Mouse (Mus musculus) c-Kit-positive CD71-positive TER-119-negative erythroid progenitor cells, embryonic 14.5 days (primary cell): ENCODE data around the gene Cemip.
"Not testable (repeated sequence)": the region's sequence is repeated elsewhere in the genome, so short reads cannot be mapped to it uniquely, and the experiment has no call there.

Experiments used
- DNase-seq: peaks from one replicate; pipeline ENCODE4 v3.0.0-alpha.2; 2013; ENCODE audit warnings: low read depth

Cemip gene

GRCm38 (mm10) chr7:84086039-84086829, at the start of gene Cemip:
Gene Cemip (minus strand): TSS chr7:84086502.
- DNase-seq: no peak

- DNase-seq: no peak
These were observed 46.4 kb upstream of the Cemip start for GRCm38 (mm10) chr7:84132704-84133103.

DNA sequence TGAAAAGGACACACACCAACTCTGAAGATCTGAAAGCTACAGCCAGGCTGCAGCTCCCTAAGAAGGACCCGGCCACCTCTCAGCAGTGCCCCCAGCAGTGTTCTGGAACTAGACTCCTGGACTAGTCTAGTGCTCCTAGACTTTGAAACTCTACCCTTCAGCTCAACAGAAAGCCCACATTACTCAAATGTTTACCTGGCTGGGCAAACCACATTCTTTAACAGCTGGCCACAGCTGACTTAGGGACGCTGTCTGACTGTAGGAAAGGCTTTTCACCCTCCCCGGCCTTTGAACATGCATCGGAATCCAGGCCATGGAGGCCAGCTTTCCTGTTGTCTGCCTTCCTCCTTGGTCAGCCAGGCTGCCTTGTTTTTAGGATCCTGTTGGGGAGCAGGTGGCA, 45.4 kb upstream of the Cemip start:
- no peak for DNase-seq

- no peak for DNase-seq
These were observed 42.4 kb upstream of the Cemip start for GRCm38 (mm10) chr7:84128661-84129060.

DNA sequence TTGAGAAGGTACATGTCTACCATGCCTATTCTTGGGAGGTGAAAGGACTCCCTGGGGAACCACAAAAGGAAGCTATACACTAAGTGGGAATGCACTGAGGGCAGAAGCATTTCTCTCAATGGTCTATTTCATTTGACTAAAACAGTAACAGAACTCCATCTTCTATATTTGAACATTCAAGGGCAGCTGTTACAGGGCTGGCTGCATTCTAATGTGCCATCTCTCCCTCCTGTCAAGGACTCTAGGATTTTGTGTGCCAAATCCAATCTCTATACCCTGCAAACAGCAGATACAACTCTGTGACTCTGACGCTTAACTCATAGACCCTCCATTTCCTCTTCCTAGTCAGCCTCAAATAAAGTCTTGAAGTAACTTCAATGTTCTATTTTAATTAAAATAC, 39.4 kb upstream of the Cemip start:
- DNase-seq: no peak

GRCm38 (mm10) chr7:84123651-84124050, 37.3 kb upstream of the Cemip start:
- not testable (repeated sequence) for DNase-seq

- DNase-seq: no peak
These were observed 35.5 kb upstream of the Cemip start for GRCm38 (mm10) chr7:84121778-84122177.

GRCm38 (mm10) chr7:84120142-84120760, 33.9 kb upstream of the Cemip start:
- DNase-seq: no peak

GRCm38 (mm10) chr7:84119216-84120105, 33.2 kb upstream of the Cemip start:
- DNase-seq: no peak

DNA sequence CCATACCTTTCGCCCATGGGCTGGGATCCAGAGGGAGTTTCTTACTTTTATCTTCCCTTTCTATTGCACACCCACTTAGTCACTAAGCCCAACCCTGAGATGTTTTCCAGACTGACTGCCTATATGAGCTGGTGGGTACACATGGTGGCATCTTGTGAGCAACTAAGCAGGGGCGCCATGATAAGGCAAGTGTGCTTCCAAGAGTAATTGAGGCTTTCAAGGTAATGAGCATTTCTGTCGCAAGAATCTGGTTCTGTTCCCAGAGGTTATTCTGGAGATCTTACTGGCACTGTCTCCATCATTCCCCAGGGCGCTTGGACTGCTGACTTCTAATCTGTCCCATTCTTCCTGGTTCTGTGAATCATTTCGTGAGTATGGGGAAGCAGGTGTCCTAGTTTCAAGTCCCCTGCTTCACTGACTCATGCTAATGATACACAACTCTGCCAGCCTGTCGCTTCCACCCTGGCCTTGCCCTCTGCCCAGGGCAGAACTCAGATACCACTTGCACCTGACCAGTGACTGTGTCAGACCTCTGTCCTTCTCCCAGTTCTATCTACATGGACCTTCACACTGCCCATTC, 31.3 kb upstream of the Cemip start:
- DNase-seq: no peak

DNA sequence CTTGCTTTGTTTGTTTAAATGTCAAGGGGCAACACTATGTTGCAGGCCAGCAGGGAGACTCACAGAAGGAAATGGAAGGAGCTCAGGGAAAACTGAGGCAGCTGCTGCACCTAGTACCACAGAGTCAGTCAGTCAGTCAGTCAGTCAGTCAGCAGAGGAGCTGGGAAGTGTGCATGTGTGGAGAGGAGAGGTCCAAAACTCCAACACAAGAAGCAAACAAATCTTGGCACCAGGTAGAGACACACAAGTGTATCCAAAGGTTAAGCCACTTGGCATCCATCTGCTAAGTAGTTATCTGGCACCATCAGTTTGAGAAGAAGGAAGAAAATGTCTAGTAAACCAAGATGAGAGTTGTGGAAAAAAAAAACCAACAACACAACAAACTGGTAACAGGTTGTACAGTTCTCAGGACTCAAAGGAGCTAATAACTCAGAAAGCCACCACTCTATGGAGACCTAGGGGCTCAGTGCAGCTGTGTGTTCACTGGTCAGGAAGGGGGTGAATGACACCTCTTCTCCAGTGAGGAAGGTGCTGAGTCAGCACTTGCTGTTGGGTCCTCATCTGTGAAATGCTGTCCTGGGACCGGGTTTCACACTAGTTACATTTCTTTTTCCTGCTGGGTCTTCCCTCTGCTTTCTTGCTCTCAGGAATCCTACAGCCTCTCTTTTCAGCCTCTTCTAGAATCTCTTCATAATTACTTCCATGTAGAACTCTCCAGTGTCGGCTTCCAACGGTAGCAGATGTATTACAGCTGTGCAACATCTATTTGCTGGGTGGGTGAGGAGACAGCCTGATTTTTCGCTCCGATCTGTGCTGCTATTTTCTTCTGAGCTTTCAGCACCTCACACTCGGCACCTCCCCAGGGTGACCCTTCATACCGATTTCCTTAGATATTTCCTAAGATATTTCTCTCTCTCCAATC, 30.6 kb upstream of the Cemip start:
- no peak for DNase-seq

GRCm38 (mm10) chr7:84115385-84115784, 29.1 kb upstream of the Cemip start:
- no peak for DNase-seq

GRCm38 (mm10) chr7:84114775-84115174, 28.5 kb upstream of the Cemip start:
- DNase-seq: no peak

GRCm38 (mm10) chr7:84113035-84113390, 26.7 kb upstream of the Cemip start:
- no peak for DNase-seq

DNA sequence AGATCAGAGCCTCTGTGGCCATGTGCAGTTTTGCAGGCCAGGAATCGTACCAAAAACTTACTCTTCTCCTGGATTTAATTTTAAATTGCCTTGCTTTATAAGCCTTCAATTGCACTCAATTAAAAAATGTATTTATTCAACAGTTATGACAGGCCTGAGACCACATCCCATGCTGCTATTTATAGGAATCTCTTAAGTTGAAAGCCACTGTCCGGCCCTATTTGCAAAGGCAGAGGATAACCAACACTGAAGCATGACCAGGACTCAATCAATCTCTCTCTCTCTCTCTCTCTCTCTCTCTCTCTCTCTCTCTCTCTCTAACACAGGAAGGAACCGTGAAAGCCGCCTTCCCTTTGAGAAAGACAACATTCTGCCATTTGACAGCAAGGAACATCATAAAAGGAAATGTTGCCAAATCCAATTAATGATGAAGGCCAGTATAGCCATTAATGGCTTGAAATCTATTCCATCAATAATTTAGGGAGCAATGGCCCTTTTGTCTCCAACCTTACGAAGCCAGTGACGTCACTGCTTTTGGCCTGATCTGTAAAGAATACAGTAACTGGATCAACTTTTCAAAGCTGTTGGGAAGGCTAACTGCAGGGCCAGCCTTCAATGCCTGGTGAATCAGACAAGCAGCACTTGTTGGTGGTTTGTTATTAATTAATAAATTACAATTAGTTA, 26.2 kb upstream of the Cemip start:
- DNase-seq: no peak

DNA sequence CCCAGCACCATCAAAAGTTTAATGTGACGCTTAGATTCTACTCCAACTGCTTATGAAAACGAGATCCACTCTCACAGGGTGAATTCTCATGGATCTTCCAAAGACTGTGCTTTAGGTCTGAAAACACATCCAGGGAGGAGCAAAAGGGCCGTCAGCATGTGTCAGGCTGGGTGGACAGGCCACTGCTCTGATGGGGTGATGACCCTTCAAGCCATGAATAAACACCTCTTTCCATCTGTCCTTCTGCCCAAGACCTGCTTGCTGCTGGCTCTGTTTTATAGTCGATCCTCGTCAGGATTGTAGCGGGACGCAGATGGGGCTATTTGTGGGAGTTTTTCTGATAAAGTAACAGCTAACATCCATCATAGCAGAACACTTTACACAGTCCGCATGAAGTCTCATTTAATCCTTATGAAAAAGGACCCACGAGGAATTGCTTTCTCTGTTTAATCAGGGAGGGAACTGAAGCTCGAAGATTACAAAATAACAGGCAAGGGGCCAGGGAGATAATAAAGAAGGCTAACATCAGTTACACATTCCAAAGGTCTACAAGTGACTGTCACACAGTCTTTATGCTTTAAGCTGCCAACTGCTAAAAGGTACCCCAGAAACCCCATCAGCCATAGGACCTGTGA, 25.5 kb upstream of the Cemip start:
- no peak for DNase-seq

DNA sequence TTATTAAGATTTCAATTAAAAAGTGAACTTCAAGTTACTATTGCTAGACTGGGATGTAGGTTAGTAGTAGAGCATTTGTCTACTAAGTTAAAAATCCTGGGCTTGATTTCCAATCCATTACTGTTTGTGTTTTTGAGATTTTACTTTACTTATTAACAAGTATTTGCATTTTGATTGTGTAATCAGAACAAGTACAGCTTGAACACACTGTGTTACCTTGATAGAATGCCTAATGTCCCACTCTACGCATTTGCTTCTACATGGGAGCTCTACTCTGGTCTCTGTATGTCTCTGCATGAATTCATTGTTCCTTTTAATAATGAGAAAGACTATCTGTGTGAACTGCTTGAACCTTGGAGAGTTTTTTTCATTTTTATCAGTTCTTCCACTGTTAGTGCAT, 20.6 kb upstream of the Cemip start:
- no peak for DNase-seq

GRCm38 (mm10) chr7:84102589-84102988, 16.3 kb upstream of the Cemip start:
- DNase-seq: no peak

- no peak for DNase-seq
These were observed 14.4 kb upstream of the Cemip start for GRCm38 (mm10) chr7:84100672-84101071.

GRCm38 (mm10) chr7:84098098-84098497, 11.8 kb upstream of the Cemip start:
- no peak for DNase-seq
